Mouse (Mus musculus) urinary bladder, postnatal 10 days (tissue): ENCODE results near the gene Csnk1e.

ENCODE experiments used
- DNase-seq: peaks from one replicate; pipeline ENCODE4 v3.0.0; 2022; ENCODE audit warnings: low spot score

Csnk1e gene

GRCm38 (mm10) chr15:79394842-79395241, 60.5 kb downstream of the Csnk1e start:
- DNase-seq, result no peak

GRCm38 (mm10) chr15:79393101-79393500, 62.3 kb downstream of the Csnk1e start:
- DNase-seq, result no peak

DNA sequence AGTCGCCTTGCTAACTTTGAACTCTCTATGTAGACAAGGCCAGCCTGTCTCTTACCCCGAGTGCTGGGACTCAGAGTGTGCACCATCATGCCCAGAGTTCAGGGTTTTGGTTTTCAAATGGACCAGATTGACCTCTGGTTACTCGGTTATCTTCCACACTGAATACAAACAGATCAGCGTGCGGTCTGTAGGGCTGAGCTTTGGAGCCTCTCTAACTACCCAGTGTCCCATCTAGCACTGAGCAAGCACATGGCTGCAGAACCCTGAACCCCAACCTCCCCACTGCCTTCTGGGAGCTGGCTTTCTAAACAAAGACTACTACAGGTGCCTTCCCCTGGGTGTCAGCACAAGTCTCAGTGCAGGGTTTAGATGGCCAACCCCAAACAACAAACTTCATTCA, 62.8 kb downstream of the Csnk1e start:
- DNase-seq, result no peak

- no peak for DNase-seq
Observed at GRCm38 (mm10) chr15:79391447-79392093, 63.8 kb downstream of the Csnk1e start.

DNA sequence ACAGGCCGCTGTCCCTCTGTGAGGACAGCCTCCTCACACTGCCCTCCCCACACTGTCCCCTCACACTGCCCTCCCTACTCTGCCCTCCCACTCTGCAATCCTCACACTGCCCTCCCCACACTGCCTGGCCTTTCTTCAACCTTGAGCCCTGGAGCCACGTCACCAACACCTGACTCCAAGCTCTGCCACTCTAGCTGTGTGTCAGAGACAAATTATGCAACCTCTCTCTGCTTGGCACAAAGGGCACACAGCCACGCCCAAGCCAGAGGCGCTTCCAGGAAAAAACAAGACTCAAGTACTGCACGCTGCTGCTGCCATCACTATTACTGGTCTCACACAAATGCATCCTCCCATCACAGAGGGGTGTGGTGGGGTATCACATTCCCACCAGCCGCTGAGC, 64.9 kb downstream of the Csnk1e start:
- no peak for DNase-seq

DNA sequence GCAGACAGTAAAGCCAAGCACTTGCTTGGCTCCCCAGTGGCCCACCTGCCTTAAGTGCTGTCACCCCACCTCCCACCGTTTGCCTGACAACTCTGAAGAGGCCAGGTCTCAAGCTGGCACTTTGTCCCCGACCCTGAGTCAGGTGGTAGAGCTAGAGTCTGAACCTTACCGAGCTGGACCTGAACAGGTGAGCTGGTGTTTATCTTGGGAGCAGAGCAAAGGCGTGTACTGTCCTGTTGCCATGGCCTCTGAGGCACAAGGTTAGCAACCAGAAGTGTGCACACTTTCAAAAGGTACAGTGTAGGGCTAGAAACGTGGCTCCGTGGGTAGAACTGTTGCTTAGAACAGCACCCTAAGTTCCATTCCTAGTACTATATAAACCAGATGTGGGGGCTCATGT, 67.2 kb downstream of the Csnk1e start:
- DNase-seq, result no peak

GRCm38 (mm10) chr15:79387611-79388010, 67.8 kb downstream of the Csnk1e start:
- DNase-seq, result no peak

GRCm38 (mm10) chr15:79387081-79387480, 68.3 kb downstream of the Csnk1e start:
- no peak for DNase-seq

GRCm38 (mm10) chr15:79381644-79382043, 73.7 kb downstream of the Csnk1e start:
- DNase-seq, result no peak

GRCm38 (mm10) chr15:79380468-79381444, 74.6 kb downstream of the Csnk1e start:
- DNase-seq, result no peak

- no peak for DNase-seq
Observed at GRCm38 (mm10) chr15:79379658-79380057, 75.7 kb downstream of the Csnk1e start.

GRCm38 (mm10) chr15:79378608-79379007, 76.8 kb downstream of the Csnk1e start:
- DNase-seq, result no peak

DNA sequence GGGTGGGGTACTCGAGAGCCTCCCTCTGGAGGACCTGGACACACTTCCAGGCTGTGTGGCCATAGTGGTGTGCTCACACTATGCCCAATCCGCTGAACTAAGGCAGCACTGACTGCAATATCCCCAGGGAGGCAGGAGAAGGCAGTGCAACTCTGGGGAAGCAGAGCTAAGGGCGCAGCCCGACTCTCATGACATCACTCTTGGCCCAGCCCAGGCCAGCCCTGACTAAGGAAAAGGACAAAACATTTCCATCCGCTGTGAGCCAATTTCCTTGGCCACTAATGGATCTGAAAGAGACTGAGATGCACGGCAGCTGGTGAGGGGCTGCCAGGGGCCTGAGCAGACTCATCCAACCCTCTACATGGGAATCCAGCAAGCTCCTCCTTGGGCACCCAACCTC, 77.7 kb downstream of the Csnk1e start:
- DNase-seq, result no peak

DNA sequence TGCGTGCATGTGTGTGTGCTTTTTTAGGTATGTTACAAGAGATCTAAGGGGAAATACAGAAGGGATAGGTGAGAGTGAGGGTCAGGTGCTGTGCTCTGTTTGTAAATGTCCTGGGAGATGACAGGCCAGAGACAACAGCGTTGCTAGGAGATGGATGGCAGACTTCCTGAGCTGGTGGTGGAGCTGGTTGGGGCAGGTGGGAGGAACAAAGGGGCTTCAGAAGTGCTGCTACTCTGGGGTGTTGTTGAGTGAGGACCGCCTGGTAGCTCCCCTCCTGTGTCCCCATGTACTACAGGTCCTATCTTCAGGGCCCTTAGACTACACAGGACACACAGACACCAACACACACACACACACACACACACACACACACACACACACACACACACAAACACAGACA, 80.6 kb downstream of the Csnk1e start:
- no peak for DNase-seq

DNA sequence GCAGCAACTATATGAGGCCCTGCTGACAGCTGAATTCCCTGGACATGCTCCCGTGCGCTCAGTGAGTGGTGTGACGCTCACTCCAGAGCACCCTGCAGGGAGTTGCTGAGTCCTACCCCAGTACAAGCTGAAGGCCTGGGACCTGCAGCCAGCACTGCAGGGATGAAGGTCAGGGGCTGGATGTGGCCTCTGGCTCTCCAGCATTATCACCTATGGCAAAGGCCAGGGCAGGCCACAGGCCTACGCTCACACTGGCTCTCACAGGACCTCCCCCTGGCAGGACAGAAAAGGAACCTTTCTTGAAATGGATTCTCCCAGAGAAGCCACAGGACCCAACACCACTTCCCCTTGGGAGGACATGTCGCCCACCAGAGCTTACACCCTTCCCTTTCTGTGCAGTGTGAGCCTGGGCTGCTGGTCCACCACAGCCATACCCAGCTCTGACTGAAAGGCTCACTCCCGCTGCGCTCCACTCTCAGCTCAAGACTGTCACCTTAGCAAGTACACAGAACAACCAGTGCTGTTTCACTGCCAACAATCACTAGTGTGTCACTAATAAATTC, 85.0 kb downstream of the Csnk1e start:
- no peak for DNase-seq

DNA sequence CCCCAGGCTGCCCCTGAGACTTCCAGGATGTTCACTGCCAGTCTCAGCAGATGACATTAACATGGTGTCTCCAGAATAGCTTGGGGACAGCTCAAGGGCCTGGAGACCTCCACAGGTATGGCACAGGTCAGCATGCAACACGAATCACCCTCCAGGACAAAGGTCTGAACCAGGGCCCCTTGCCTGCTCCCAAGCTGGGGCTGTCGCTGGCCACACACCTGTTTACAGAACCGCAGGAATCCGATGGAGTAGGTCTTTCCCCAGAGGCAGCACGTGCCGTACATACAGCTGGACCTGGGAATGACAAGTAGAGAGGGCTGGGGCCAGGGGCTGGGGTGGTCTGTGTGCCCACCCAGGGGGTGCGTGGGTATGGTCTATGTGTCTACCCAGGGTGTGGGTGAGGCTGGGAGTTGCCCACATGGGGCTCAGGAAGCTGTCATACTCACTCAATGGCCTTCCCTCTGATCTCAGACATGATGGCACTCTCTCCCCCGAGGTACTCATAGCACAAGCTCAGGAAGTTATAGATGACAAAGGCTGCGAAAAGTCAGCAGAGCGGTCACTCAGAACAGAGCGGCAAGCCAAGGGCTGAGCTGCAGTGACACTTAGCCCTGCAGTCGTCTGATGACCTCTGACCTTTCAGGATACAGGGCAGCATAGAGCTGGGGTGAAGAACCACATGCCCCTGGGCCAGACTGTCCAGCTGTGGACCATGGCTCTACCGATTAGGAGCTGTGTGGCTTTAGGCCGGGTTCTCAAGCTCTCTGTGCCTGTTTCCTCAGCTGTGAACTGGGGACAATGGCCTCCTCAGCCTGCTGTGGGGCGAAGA, 85.7 kb downstream of the Csnk1e start:
- no peak for DNase-seq

- no peak for DNase-seq
Observed at GRCm38 (mm10) chr15:79368861-79369440, 86.4 kb downstream of the Csnk1e start.

- no peak for DNase-seq
Observed at GRCm38 (mm10) chr15:79368313-79368811, 87.0 kb downstream of the Csnk1e start.
